Mouse (Mus musculus): ENCODE measurements around the gene Scube1. TPM values are rescaled to one million over a fixed set of nuclear protein-coding genes. Genes with fewer than 3 reads are reported as not detected.

The Scube1 gene
- total RNA-seq, 2 experiments from 2014 or later = 20.4 to 20.9 TPM

DNA sequence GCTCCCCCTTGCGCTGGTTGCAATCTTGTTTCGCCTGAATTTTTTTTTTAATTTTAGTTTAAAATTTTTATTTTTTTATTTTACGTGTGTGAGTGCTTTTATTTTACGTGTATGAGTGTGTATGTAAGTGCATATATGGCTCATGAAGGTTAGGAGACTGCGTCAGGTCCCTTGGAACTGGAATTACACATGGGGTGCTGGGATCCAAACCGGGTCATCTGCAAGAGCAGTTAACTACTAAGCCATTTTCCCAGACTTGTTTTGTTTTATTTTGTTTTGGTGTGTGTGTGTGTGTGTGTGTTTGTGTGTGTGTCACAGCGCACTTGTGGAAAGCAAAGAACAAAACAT, 129.5 kb downstream of the Scube1 start:
- Histone ChIP-seq H3K4me3 (peak overlapping the region; percentile 79), H3K27ac (peak overlapping the region; percentile 80)
- no peak for DNase-seq (ENCODE audit: low spot score in 2 of 2)
- TF ChIP-seq CTCF (conservative IDR thresholded peaks at IDR 0.05) = peak; percentile 21; the same call in 1 of the 2 replicates

DNA sequence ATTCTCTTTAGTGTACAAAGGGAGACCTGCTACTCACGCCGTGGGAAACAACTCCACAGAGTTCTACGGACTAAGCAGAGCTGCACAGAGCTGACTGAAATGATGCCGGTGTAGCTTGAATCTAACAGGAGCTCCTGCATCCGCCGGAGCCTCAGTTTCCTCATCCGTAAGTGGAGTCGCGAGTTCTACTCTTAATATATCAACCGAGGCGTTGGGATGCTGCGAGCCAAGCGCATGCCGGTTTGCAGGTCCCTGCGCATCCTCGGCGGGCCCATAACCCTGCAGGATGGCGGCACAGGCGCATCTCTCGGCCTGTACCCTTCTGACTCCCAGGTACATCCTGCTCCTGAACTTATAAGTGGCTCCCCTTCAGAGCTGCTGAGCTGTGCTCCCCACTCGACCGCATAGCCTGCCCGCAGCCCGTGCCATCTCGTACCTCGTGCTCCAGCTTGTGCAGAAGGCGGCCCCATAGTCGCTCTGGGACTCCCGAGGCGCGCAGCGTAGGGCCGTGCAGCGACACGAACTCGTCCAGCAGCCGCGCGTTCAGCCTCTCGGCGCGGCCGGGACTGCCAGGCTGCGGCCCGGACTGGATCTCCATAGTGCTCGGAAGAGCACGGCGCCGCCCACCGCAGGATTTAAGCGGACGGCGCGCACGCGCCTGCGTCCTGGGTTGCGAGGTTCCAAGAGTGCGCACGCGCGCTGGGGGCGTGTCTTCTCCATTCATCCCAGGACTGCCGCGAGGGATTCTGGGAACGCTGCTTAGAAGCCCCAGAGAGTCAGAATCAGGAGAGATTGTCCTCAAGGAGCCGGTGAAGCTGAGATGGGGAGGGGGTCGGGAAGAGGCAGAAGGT, 130.1 kb downstream of the Scube1 start, which contains the start of gene Ttll12:
Ttll12 (minus strand) TSS at position 645 of the 851 bp plus-strand sequence.
- Histone ChIP-seq H3K4me3 (peak within 1 kb of the TSS; percentile 79), H3K27ac (peak within 1 kb of the TSS; percentile 80)
- TF ChIP-seq CTCF (conservative IDR thresholded peaks at IDR 0.05) = no peak
- peak; percentile 95 for DNase-seq (ENCODE audit: low spot score in 2 of 2)

DNA sequence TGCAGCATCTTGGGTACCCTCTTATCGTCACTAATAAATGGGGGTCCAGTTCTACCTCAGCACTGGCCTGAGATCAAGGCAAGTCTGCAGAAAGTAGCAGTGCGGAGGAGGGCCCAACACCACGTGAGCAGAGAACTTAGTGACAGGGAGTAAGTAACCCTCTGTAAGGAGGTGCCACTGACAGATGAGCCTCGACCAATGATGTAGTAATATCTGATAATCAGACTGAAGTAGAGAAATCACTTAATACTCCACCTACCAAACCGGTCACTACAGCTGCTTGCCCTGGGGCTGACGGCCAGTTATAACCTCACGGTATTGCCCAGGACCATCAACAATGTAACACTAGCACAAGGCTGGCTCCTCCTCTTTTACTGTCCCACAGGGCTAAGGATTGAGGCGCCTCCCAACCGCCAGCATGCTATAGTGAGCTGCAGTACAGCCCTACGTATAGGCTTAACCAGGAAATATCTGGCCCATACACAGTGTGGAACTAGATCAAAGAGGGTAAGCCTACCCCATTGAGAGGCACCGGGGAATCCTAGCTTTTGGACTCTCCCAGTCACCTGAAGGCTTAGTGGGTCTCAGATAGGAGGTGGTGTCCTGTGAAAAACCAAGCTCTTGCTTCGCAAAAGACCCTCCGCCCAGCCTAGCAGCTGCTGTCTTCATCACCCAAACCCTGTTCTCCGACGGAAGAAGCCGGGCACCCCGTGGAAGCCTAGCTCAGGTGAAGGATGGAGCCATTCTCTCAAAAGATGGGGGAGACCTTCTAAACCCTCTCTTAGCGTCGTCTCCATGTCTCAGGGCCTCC, 130.9 kb downstream of the Scube1 start:
- no peak for TF ChIP-seq CTCF (conservative IDR thresholded peaks at IDR 0.05)
- peak overlapping the region; percentile 80; the same call in 1 of the 2 replicates for H3K27ac ChIP-seq
- peak overlapping the region; percentile 79 for H3K4me3 ChIP-seq
- DNase-seq (ENCODE audit: low spot score in 2 of 2) = no peak

- Histone ChIP-seq H3K27ac (no peak overlapping the region), H3K4me3 (no peak overlapping the region)
- no peak for TF ChIP-seq CTCF (conservative IDR thresholded peaks at IDR 0.05)
- no peak for DNase-seq (ENCODE audit: low spot score in 2 of 2)
Observed at GRCm38 (mm10) chr15:83593189-83593585, 131.6 kb downstream of the Scube1 start.

DNA sequence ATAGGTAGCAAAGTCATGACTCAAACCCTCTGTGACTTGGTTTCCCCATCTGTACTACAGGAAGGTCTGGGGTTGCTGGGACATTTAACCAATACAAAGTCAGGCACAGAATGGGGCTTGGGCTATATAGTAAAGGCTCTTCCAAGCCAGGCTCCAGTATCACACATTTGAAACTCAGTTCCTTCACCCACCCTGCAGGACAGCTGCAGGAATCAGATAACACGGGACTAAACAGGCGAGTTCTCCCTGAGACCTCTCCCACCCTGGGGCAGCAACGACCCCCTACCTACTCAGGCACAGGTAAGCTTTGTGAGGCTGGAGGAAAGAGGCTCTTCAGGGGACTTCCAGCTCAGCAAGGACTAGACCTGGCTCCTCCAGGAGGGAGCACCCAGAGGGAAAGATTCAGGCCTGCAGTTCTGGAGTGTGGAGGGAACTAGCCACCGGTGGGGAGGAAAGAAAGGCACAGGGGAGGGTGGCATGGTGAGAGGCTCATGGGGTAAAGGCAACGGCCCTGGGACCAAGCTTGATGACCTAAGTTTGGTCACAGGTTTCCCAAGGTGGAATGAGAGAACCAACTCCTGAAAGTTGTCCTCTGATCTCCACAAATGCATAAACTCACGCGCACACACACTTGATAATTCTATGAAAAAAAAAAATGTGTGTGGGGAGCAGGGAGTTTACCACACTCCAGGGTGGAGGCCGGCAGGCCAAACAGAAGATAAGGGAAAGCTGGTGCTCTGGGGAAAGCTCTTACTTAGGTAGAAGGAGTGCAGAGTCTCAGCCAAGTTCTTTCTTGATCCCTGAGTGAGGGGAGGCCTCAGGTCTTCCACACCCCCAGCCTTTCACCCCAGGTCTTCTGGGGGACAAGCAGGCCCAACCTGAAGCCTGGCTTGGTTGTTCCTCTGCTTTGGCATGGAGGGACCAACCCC, 132.3 kb downstream of the Scube1 start:
- no peak for DNase-seq (ENCODE audit: low spot score in 2 of 2)
- no peak for TF ChIP-seq CTCF (conservative IDR thresholded peaks at IDR 0.05)
- Histone ChIP-seq H3K27ac (no peak overlapping the region), H3K4me3 (no peak overlapping the region)

- no peak for TF ChIP-seq CTCF (conservative IDR thresholded peaks at IDR 0.05)
Observed at GRCm38 (mm10) chr15:83591758-83592157, 133.1 kb downstream of the Scube1 start.

GRCm38 (mm10) chr15:83590841-83591240, 134.0 kb downstream of the Scube1 start:
- TF ChIP-seq CTCF (conservative IDR thresholded peaks at IDR 0.05) = no peak
- Histone ChIP-seq H3K4me3 (no peak overlapping the region), H3K27ac (no peak overlapping the region)
- DNase-seq (ENCODE audit: low spot score in 2 of 2) = no peak

More at GRCm38 (mm10) chr15:83591758-83592157, 133.1 kb downstream of the Scube1 start:
- no peak for DNase-seq (ENCODE audit: low spot score in 2 of 2)
- H3K4me3 ChIP-seq = no peak overlapping the region
- no peak overlapping the region for H3K27ac ChIP-seq

DNA sequence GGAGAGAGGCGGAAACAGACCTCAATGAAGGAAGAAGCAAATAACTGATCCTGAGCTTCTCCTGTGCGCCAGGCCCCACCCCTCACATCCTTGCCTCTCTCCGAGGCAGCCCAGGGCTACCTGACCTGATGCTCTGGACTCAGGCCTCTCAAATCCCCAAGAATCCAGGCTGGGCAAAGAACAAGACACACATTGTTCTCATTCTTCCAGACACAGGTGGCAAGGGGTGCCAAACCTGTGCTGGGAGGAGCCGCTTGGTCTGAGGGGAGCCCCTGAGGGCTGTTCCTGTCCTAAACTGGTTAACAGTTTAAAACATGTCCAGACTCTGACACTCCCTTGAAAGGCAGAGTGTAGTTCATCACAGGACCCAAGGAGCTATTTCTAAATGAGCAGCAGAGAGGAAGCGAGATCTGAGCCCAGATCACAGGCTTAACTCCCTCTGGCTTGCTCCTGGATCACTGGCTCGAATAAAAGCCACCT, 140.0 kb downstream of the Scube1 start:
- no peak for TF ChIP-seq CTCF (conservative IDR thresholded peaks at IDR 0.05)
- DNase-seq (ENCODE audit: low spot score in 2 of 2) = no peak
- H3K27ac ChIP-seq = no peak overlapping the region
- no peak overlapping the region for H3K4me3 ChIP-seq

GRCm38 (mm10) chr15:83583419-83584156, 141.2 kb downstream of the Scube1 start:
- no peak overlapping the region for H3K4me3 ChIP-seq
- DNase-seq (ENCODE audit: low spot score in 2 of 2) = peak in 1 of 2 experiments; percentile 37
- peak; percentile 76 for TF ChIP-seq CTCF (conservative IDR thresholded peaks at IDR 0.05)
- H3K27ac ChIP-seq = no peak overlapping the region

DNA sequence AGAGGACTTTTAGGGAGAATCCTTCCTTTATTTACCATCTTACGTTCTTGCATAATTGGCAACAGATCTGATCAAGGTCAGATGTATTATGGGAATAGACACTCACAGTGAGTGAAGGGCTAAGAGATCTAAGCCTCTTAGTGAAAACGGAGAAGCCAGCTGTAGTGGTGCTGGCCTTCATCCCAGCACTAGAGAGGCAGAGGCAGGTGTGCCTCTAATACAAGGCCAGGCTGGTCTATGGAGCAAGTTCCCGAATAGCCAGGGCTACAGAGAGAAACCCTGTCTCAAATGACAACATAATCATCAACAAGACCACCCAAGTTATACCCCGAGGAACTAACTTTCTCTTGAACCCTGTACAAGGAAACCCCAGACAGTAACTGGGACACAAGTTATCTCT, 141.9 kb downstream of the Scube1 start:
- no peak overlapping the region for H3K4me3 ChIP-seq
- no peak for TF ChIP-seq CTCF (conservative IDR thresholded peaks at IDR 0.05)
- no peak overlapping the region for H3K27ac ChIP-seq
- DNase-seq (ENCODE audit: low spot score in 2 of 2) = no peak

DNA sequence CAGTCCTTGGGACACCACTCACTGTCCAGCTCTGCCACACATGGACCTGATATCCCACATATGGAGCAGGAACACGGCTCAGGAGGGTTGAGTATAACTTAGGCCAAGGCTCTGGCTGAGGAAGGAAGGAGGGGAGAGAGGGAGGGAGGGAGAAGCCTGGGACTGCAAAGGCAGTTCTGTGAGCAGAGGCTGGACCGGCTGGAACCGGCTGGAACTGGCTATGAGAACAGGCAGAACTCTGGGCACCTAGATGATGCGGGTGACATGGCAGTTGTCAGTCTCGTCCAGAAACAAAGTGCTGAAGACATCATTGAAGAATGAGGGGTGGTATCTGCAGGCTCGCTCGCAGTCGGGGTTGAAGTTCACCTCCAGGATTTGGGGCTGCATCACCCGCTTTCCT, 148.2 kb downstream of the Scube1 start:
- DNase-seq (ENCODE audit: low spot score in 2 of 2) = no peak
- TF ChIP-seq CTCF (conservative IDR thresholded peaks at IDR 0.05) = no peak
- Histone ChIP-seq H3K27ac (no peak overlapping the region), H3K4me3 (no peak overlapping the region)

- no peak for DNase-seq (ENCODE audit: low spot score in 2 of 2)
- TF ChIP-seq CTCF (conservative IDR thresholded peaks at IDR 0.05) = no peak
- H3K4me3 ChIP-seq = no peak overlapping the region
- no peak overlapping the region for H3K27ac ChIP-seq
Observed at GRCm38 (mm10) chr15:83575543-83575942, 149.3 kb downstream of the Scube1 start.
